Mouse (Mus musculus): ENCODE measurements around the gene Tmed8.
"Not testable (repeated sequence)": the region's sequence is repeated elsewhere in the genome, so short reads cannot be mapped to it uniquely, and the experiment has no call there.

The Tmed8 gene

GRCm38 (mm10) chr12:87199973-87200586 is at the start of gene Tmed8:
Gene Tmed8 (minus strand): TSS chr12:87200454.
- peak; percentile 81 to 90 for DNase-seq

- DNase-seq = no peak
These were observed 38.4 kb upstream of the Tmed8 start, which contains the start of gene Noxred1 for GRCm38 (mm10) chr12:87238632-87239031. Gene Noxred1 (minus strand): TSS chr12:87238732.

- DNase-seq = no peak
These were observed 36.7 kb upstream of the Tmed8 start for GRCm38 (mm10) chr12:87236882-87237483.

GRCm38 (mm10) chr12:87230379-87230895 is 30.2 kb upstream of the Tmed8 start:
- DNase-seq = no peak

- no peak for DNase-seq
These were observed 29.4 kb upstream of the Tmed8 start for GRCm38 (mm10) chr12:87229633-87230032.

- DNase-seq = no peak
These were observed 26.5 kb upstream of the Tmed8 start for GRCm38 (mm10) chr12:87226801-87227200.

- no peak for DNase-seq
These were observed 24.7 kb upstream of the Tmed8 start for GRCm38 (mm10) chr12:87224950-87225349.

- peak in 1 of 2 experiments; percentile 19 for DNase-seq
These were observed 19.1 kb upstream of the Tmed8 start for GRCm38 (mm10) chr12:87219362-87219761.

GRCm38 (mm10) chr12:87217596-87217995 is 17.3 kb upstream of the Tmed8 start:
- no peak for DNase-seq

- no peak for DNase-seq
These were observed 15.8 kb upstream of the Tmed8 start for GRCm38 (mm10) chr12:87216053-87216452.

- no peak for DNase-seq
These were observed 12.8 kb upstream of the Tmed8 start for GRCm38 (mm10) chr12:87212844-87213606.

- not testable (repeated sequence) for DNase-seq
These were observed 5.5 kb upstream of the Tmed8 start for GRCm38 (mm10) chr12:87205789-87206188.

GRCm38 (mm10) chr12:87201694-87202093 is 1.4 kb upstream of the Tmed8 start:
- DNase-seq = no peak

- DNase-seq = peak; percentile 32 to 50
These were observed 865 bp downstream of the Tmed8 start, which contains the start of gene Samd15 for GRCm38 (mm10) chr12:87199206-87199972. Gene Samd15 (plus strand): TSS chr12:87199723.

GRCm38 (mm10) chr12:87198792-87199191 is 1.5 kb downstream of the Tmed8 start:
- no peak for DNase-seq

- DNase-seq = no peak
These were observed 3.9 kb downstream of the Tmed8 start for GRCm38 (mm10) chr12:87196310-87196709.

- DNase-seq = no peak
These were observed 5.2 kb downstream of the Tmed8 start for GRCm38 (mm10) chr12:87195069-87195468.

GRCm38 (mm10) chr12:87193008-87193407 is 7.2 kb downstream of the Tmed8 start:
- no peak for DNase-seq

- no peak for DNase-seq
These were observed 22.6 kb downstream of the Tmed8 start for GRCm38 (mm10) chr12:87177631-87178030.

GRCm38 (mm10) chr12:87175194-87175946 is 24.9 kb downstream of the Tmed8 start:
- DNase-seq = no peak

GRCm38 (mm10) chr12:87160815-87161214 is 39.4 kb downstream of the Tmed8 start:
- DNase-seq = no peak

GRCm38 (mm10) chr12:87160310-87160709 is 39.9 kb downstream of the Tmed8 start:
- no peak for DNase-seq
